In the genomic region with DNA sequence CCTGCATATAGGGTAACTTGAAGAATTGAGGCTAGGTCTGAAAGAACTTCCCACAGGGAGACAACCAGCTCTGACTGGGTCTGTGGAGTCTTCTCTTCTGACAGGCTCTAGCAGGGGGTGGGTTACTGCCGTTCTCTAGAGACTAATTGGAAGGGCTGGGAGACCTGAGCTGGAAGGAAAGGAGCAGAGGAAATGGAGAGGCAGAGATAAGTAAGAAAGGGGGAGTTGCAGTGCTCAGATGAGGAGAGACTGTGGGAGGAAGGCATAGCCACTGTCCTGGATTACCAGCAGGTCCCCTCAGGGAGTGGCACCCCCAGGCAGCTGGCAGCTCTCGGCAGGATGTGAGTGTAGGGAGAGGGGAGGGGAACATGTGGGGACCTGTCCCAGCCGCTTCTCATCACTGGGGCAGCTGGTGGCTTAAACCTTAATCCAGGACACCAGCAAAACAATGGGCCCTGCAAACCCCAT, we compare ENCODE assay signal across 7 mouse cellular contexts. TPM values are rescaled to one million over a fixed set of nuclear protein-coding genes. Genes with fewer than 3 reads are reported as not detected.
DNase-seq lines count a peak whose midpoint lies in the region; ATAC-seq and TF ChIP-seq lines count a peak whose summit lies in the region.

No protein-coding gene starts in this region.

- H3K9me3 ChIP-seq in neural tube, embryonic 11.5 days (ENCODE audit: control insufficient read depth, low read length): no peaks in the 10 kb centered on the region
- H3K9me3 ChIP-seq in embryonic facial prominence, embryonic 10.5 days: no peaks in the 10 kb centered on the region
- no peaks in the 10 kb centered on the region for H3K9me3 ChIP-seq in intestine, postnatal 0 days (ENCODE audit: control insufficient read depth)
- no peaks in the 10 kb centered on the region for H3K9me3 ChIP-seq in midbrain, embryonic 13.5 days

- no peak overlapping the region for H3K27ac ChIP-seq in neural tube, embryonic 11.5 days (ENCODE audit: low read depth, low read length)
- peak overlapping the region; percentile 89 for H3K27ac ChIP-seq in embryonic facial prominence, embryonic 10.5 days (replicated peaks)
- H3K27ac ChIP-seq in intestine, postnatal 0 days (ENCODE audit: low read depth, low read length): no peak overlapping the region
- no peak overlapping the region for H3K27ac ChIP-seq in midbrain, embryonic 13.5 days

- peak overlapping the region; percentile 17 for H3K4me2 ChIP-seq in neural tube, embryonic 11.5 days (ENCODE audit: low read depth)
- peak overlapping the region; percentile 89 for H3K4me2 ChIP-seq in intestine, postnatal 0 days (replicated peaks; ENCODE audit: low read depth)
- H3K4me2 ChIP-seq in midbrain, embryonic 13.5 days (replicated peaks): peak overlapping the region; percentile 51

- no peak overlapping the region for H3K4me3 ChIP-seq in neural tube, embryonic 11.5 days (ENCODE audit: low read depth, low read length)
- H3K4me3 ChIP-seq in embryonic facial prominence, embryonic 10.5 days: peak overlapping the region; percentile 73
- H3K4me3 ChIP-seq in intestine, postnatal 0 days (ENCODE audit: low read depth, low read length): peak overlapping the region; percentile 65
- H3K4me3 ChIP-seq in midbrain, embryonic 13.5 days (replicated peaks): no peak overlapping the region

- no peak overlapping the region for H3K9ac ChIP-seq in neural tube, embryonic 11.5 days (ENCODE audit: low read length)
- no peak overlapping the region for H3K9ac ChIP-seq in intestine, postnatal 0 days (ENCODE audit: low read depth, low read length)
- peak overlapping the region; percentile 19; the same call in 1 of the 2 replicates for H3K9ac ChIP-seq in midbrain, embryonic 13.5 days (replicated peaks)

- peaks cover 26% of the 10 kb centered on the region for H3K27me3 ChIP-seq in neural tube, embryonic 11.5 days (ENCODE audit: control insufficient read depth, insufficient read depth, low read length)
- peaks cover 52% of the 10 kb centered on the region for H3K27me3 ChIP-seq in embryonic facial prominence, embryonic 10.5 days (replicated peaks; ENCODE audit: low read depth, poor library complexity, severe bottlenecking)
- H3K27me3 ChIP-seq in intestine, postnatal 0 days (replicated peaks; ENCODE audit: control insufficient read depth, insufficient read depth, low read length): no peaks in the 10 kb centered on the region
- H3K27me3 ChIP-seq in midbrain, embryonic 13.5 days: peaks cover 53% of the 10 kb centered on the region

- 18% methylated on average over 3 of the region's 3 CpGs for WGBS in neural tube, embryonic 11.5 days
- 7% methylated on average over 3 of the region's 3 CpGs for WGBS in embryonic facial prominence, embryonic 10.5 days
- 20% methylated on average over 3 of the region's 3 CpGs for WGBS in intestine, postnatal 0 days
- WGBS in midbrain, embryonic 13.5 days: 2% methylated on average over 3 of the region's 3 CpGs

- no peak for TF ChIP-seq CTCF in intestine, postnatal 0 days (IDR thresholded peaks at IDR 0.05; ENCODE audit: low read depth)

- no peak for ATAC-seq in neural tube, embryonic 11.5 days (ENCODE audit: insufficient read depth, low FRiP score, low TSS enrichment)
- no peak for ATAC-seq in intestine, postnatal 0 days
- peak; percentile 66 for ATAC-seq in midbrain, embryonic 13.5 days

- H3K36me3 ChIP-seq in neural tube, embryonic 11.5 days (ENCODE audit: control insufficient read depth, insufficient read depth, low read length): 0 out of 2 replicates have a peak, but pooled peaks cover 2% of the 10 kb centered on the region
- H3K36me3 ChIP-seq in embryonic facial prominence, embryonic 10.5 days (replicated peaks): peaks cover 28% of the 10 kb centered on the region
- H3K36me3 ChIP-seq in intestine, postnatal 0 days (ENCODE audit: control insufficient read depth, insufficient read depth): peaks cover 20% of the 10 kb centered on the region; the same call in 1 of the 2 replicates
- no peaks in the 10 kb centered on the region for H3K36me3 ChIP-seq in midbrain, embryonic 13.5 days

- DNase-seq in neural tube, embryonic 11.5 days (ENCODE audit: low spot score): no peak
- DNase-seq in neural tube, embryonic 10.5 days (ENCODE audit: extremely low spot score, low spot score): no peak
- DNase-seq in embryonic facial prominence, embryonic 10.5 days (ENCODE audit: low spot score): peak; percentile 52
- no peak for DNase-seq in cerebellum, adult 8-10 months
- no peak for DNase-seq in testis, postnatal 14 days (ENCODE audit: low spot score)

- H3K4me1 ChIP-seq in neural tube, embryonic 11.5 days (ENCODE audit: control insufficient read depth, insufficient read depth, low read length): peaks cover 16% of the 10 kb centered on the region
- peaks cover 90% of the 10 kb centered on the region for H3K4me1 ChIP-seq in embryonic facial prominence, embryonic 10.5 days
- peaks cover 12% of the 10 kb centered on the region for H3K4me1 ChIP-seq in intestine, postnatal 0 days (replicated peaks; ENCODE audit: control insufficient read depth, insufficient read depth, low read length)
- peaks cover 38% of the 10 kb centered on the region for H3K4me1 ChIP-seq in midbrain, embryonic 13.5 days (replicated peaks)

RNA-seq across cellular contexts. Expression of a gene that starts 26.4 kb away (rescaled TPM):
- polyA plus RNA-seq in neural tube, embryonic 11.5 days (2014; fragmentation: Nextera tagmentation; extraction: Ambion mirVana): 4.1 and 5.2 TPM in 2 replicates
- 2.4 TPM in 2 replicates for polyA plus RNA-seq in embryonic facial prominence, embryonic 10.5 days (2016; fragmentation: Nextera tagmentation; extraction: Ambion mirVana)
- 3.5 and 4.6 TPM in 2 replicates for polyA plus RNA-seq in intestine, postnatal 0 days (2015; fragmentation: Nextera tagmentation; extraction: Ambion mirVana)
- 5.1 and 6.5 TPM in 2 replicates for polyA plus RNA-seq in midbrain, embryonic 13.5 days (2015; fragmentation: Nextera tagmentation; extraction: Ambion mirVana)

RNA-seq across cellular contexts. Expression of a gene that starts 58.4 kb away (rescaled TPM):
- not detected in 2 replicates for polyA plus RNA-seq in neural tube, embryonic 11.5 days (2014; fragmentation: Nextera tagmentation; extraction: Ambion mirVana)
- polyA plus RNA-seq in embryonic facial prominence, embryonic 10.5 days (2016; fragmentation: Nextera tagmentation; extraction: Ambion mirVana): 0.35 and 0.54 TPM in 2 replicates
- polyA plus RNA-seq in intestine, postnatal 0 days (2015; fragmentation: Nextera tagmentation; extraction: Ambion mirVana): 0.10 and 0.21 TPM in 2 replicates
- 0.88 and 1.2 TPM in 2 replicates for polyA plus RNA-seq in midbrain, embryonic 13.5 days (2015; fragmentation: Nextera tagmentation; extraction: Ambion mirVana)

Comparison
In these comparisons a context has a peak if more than half of its experiments do, and no peak if none do; other contexts are left out.
1. H3K4me2 ChIP-seq: peak in every context shown above with its lines; median percentile 89 in intestine, postnatal 0 days; 51 in midbrain, embryonic 13.5 days; 17 in neural tube, embryonic 11.5 days.
2. H3K4me3 ChIP-seq: peak in embryonic facial prominence, embryonic 10.5 days (single experiment) and intestine, postnatal 0 days (single experiment); none in neural tube, embryonic 11.5 days (single experiment) and midbrain, embryonic 13.5 days (single experiment).